Comparison of ENCODE assay signal across 8 mouse cellular contexts in genomic region chr4:43493846-43494240, GRCm38 (mm10). TPM values are rescaled to one million over a fixed set of nuclear protein-coding genes. Genes with fewer than 3 reads are reported as not detected.
DNase-seq lines count a peak whose midpoint lies in the region; ATAC-seq and TF ChIP-seq lines count a peak whose summit lies in the region.

No protein-coding gene starts in this region.

- TF ChIP-seq CTCF in bone marrow macrophage, adult 2 months (IDR thresholded peaks at IDR 0.05; ENCODE audit: low read depth, low read length): no peak

- peak overlapping the region; percentile 92 for H3K27ac ChIP-seq in kidney, embryonic 15.5 days
- H3K27ac ChIP-seq in bone marrow macrophage, adult 2 months (ENCODE audit: insufficient read depth, low read depth, low read length): no peak overlapping the region
- H3K27ac ChIP-seq in hindbrain, embryonic 12.5 days: peak overlapping the region; percentile 88
- H3K27ac ChIP-seq in midbrain, embryonic 15.5 days: peak overlapping the region; percentile 94

- H3K4me1 ChIP-seq in kidney, embryonic 15.5 days: peaks cover 39% of the 10 kb centered on the region
- H3K4me1 ChIP-seq in bone marrow macrophage, adult 2 months (ENCODE audit: control insufficient read depth, insufficient read depth, low read length): peaks cover 10% of the 10 kb centered on the region
- peaks cover 30% of the 10 kb centered on the region for H3K4me1 ChIP-seq in hindbrain, embryonic 12.5 days
- peaks cover 24% of the 10 kb centered on the region for H3K4me1 ChIP-seq in midbrain, embryonic 15.5 days

- H3K36me3 ChIP-seq in kidney, embryonic 15.5 days: peaks cover 21% of the 10 kb centered on the region
- H3K36me3 ChIP-seq in hindbrain, embryonic 12.5 days: peaks cover 13% of the 10 kb centered on the region; the same call in 1 of the 2 replicates
- H3K36me3 ChIP-seq in midbrain, embryonic 15.5 days (replicated peaks): no peaks in the 10 kb centered on the region

- H3K4me3 ChIP-seq in kidney, embryonic 15.5 days (replicated peaks): peak overlapping the region; percentile 79
- H3K4me3 ChIP-seq in bone marrow macrophage, adult 2 months (ENCODE audit: insufficient read depth, low read length): peak overlapping the region; percentile 84
- H3K4me3 ChIP-seq in hindbrain, embryonic 12.5 days: peak overlapping the region; percentile 76
- H3K4me3 ChIP-seq in midbrain, embryonic 15.5 days: peak overlapping the region; percentile 84

- peak overlapping the region; percentile 70 for H3K4me2 ChIP-seq in kidney, embryonic 15.5 days
- H3K4me2 ChIP-seq in hindbrain, embryonic 12.5 days (replicated peaks): peak overlapping the region; percentile 61
- H3K4me2 ChIP-seq in midbrain, embryonic 15.5 days: peak overlapping the region; percentile 59

- H3K9me3 ChIP-seq in kidney, embryonic 15.5 days (replicated peaks): no peaks in the 10 kb centered on the region
- H3K9me3 ChIP-seq in hindbrain, embryonic 12.5 days (replicated peaks): 0 out of 2 replicates have a peak, but pooled peaks cover 4% of the 10 kb centered on the region
- H3K9me3 ChIP-seq in midbrain, embryonic 15.5 days: no peaks in the 10 kb centered on the region

- DNase-seq in kidney, adult 9 months: no peak
- no peak for DNase-seq in left cerebral cortex, postnatal 25 days (ENCODE audit: low spot score in 2 of 2)
- no peak for DNase-seq in left cerebral cortex, adult 18-20 months (ENCODE audit: low spot score in 2 of 2)
- no peak for DNase-seq in layer of hippocampus, postnatal 14 days (ENCODE audit: low spot score in 2 of 2)

- no peak for ATAC-seq in kidney, embryonic 15.5 days (replicated peaks; ENCODE audit: low FRiP score)
- ATAC-seq in hindbrain, embryonic 12.5 days (ENCODE audit: low FRiP score): no peak
- ATAC-seq in midbrain, embryonic 15.5 days (replicated peaks): no peak

- H3K9ac ChIP-seq in kidney, embryonic 15.5 days: peak overlapping the region; percentile 78
- peak overlapping the region; percentile 82 for H3K9ac ChIP-seq in hindbrain, embryonic 12.5 days
- peak overlapping the region; percentile 84 for H3K9ac ChIP-seq in midbrain, embryonic 15.5 days

- 1% methylated on average over 9 of the region's 9 CpGs for WGBS in kidney, embryonic 15.5 days
- 4% methylated on average over 9 of the region's 9 CpGs for WGBS in hindbrain, embryonic 12.5 days
- WGBS in midbrain, embryonic 15.5 days: 1% methylated on average over 9 of the region's 9 CpGs

- no peak for TF ChIP-seq POLR2A in bone marrow macrophage, adult 2 months (IDR thresholded peaks at IDR 0.05; ENCODE audit: borderline replicate concordance, low read depth, low read length)

- no peaks in the 10 kb centered on the region for H3K27me3 ChIP-seq in kidney, embryonic 15.5 days
- no peaks in the 10 kb centered on the region for H3K27me3 ChIP-seq in hindbrain, embryonic 12.5 days
- no peaks in the 10 kb centered on the region for H3K27me3 ChIP-seq in midbrain, embryonic 15.5 days (replicated peaks)

- intact Hi-C loops in left cerebral cortex, postnatal 25 days (cut with DNase I): loop anchor here (1.0 to 5.0 kb wide), 3 partner anchors 33 to 69 kb away; partner anchors contain the start of genes Creb3 and Tln1

RNA-seq across cellular contexts. Expression of gene Ccdc107, which starts 1.1 kb away (rescaled TPM):
- polyA plus RNA-seq in kidney, embryonic 15.5 days (2015; fragmentation: Nextera tagmentation; extraction: Ambion mirVana): 69.5 and 72.2 TPM in 2 replicates
- polyA plus RNA-seq in bone marrow macrophage, adult 2 months (2012; ENCODE audit: insufficient read depth, insufficient read length, missing spikeins): 33.0 and 39.4 TPM in 2 replicates
- polyA plus RNA-seq in hindbrain, embryonic 12.5 days (2016; fragmentation: Nextera tagmentation; extraction: Ambion mirVana): 50.8 and 51.4 TPM in 2 replicates
- polyA plus RNA-seq in midbrain, embryonic 15.5 days (2015; fragmentation: Nextera tagmentation; extraction: Ambion mirVana): 81.4 and 82.8 TPM in 2 replicates
- total RNA-seq in left cerebral cortex, postnatal 25 days (2021): 10 to 100 TPM; 22.3 to 25.4 TPM
- total RNA-seq in left cerebral cortex, adult 18-20 months (2021): 10 to 100 TPM; 29.9 to 30.0 TPM
- 10 to 100 TPM; 26.0 to 28.3 TPM for total RNA-seq in layer of hippocampus, postnatal 14 days (2021)

RNA-seq across cellular contexts. Expression of gene Arhgef39, which starts 5.7 kb away (rescaled TPM):
- 40.8 and 45.3 TPM in 2 replicates for polyA plus RNA-seq in kidney, embryonic 15.5 days (2015; fragmentation: Nextera tagmentation; extraction: Ambion mirVana)
- polyA plus RNA-seq in bone marrow macrophage, adult 2 months (2012; ENCODE audit: insufficient read depth, insufficient read length, missing spikeins): 32.5 and 39.2 TPM in 2 replicates
- polyA plus RNA-seq in hindbrain, embryonic 12.5 days (2016; fragmentation: Nextera tagmentation; extraction: Ambion mirVana): 22.6 and 26.8 TPM in 2 replicates
- polyA plus RNA-seq in midbrain, embryonic 15.5 days (2015; fragmentation: Nextera tagmentation; extraction: Ambion mirVana): 6.2 and 7.0 TPM in 2 replicates
- under 1 TPM; 0.37 to 0.96 TPM for total RNA-seq in left cerebral cortex, postnatal 25 days (2021)
- 1 to 10 TPM in 1 of 2 experiments, under 1 TPM in 1; 0.21 to 1.8 TPM for total RNA-seq in left cerebral cortex, adult 18-20 months (2021)
- 1 to 10 TPM in 1 of 2 experiments, under 1 TPM in 1; 0.74 to 1.2 TPM for total RNA-seq in layer of hippocampus, postnatal 14 days (2021)

RNA-seq across cellular contexts. Expression of gene Sit1, which starts 10.3 kb away (rescaled TPM):
- not detected in 2 replicates for polyA plus RNA-seq in kidney, embryonic 15.5 days (2015; fragmentation: Nextera tagmentation; extraction: Ambion mirVana)
- not detected in 2 replicates for polyA plus RNA-seq in bone marrow macrophage, adult 2 months (2012; ENCODE audit: insufficient read depth, insufficient read length, missing spikeins)
- not detected in 2 replicates for polyA plus RNA-seq in hindbrain, embryonic 12.5 days (2016; fragmentation: Nextera tagmentation; extraction: Ambion mirVana)
- polyA plus RNA-seq in midbrain, embryonic 15.5 days (2015; fragmentation: Nextera tagmentation; extraction: Ambion mirVana): not detected in 2 replicates
- not detected for total RNA-seq in left cerebral cortex, postnatal 25 days (2021)
- not detected for total RNA-seq in left cerebral cortex, adult 18-20 months (2021)
- not detected for total RNA-seq in layer of hippocampus, postnatal 14 days (2021)

RNA-seq across cellular contexts. Expression of gene Car9, which starts 12.9 kb away (rescaled TPM):
- polyA plus RNA-seq in kidney, embryonic 15.5 days (2015; fragmentation: Nextera tagmentation; extraction: Ambion mirVana): 1.7 and 2.1 TPM in 2 replicates
- 5.7 and 6.0 TPM in 2 replicates for polyA plus RNA-seq in bone marrow macrophage, adult 2 months (2012; ENCODE audit: insufficient read depth, insufficient read length, missing spikeins)
- polyA plus RNA-seq in hindbrain, embryonic 12.5 days (2016; fragmentation: Nextera tagmentation; extraction: Ambion mirVana): 1.3 and 1.5 TPM in 2 replicates
- polyA plus RNA-seq in midbrain, embryonic 15.5 days (2015; fragmentation: Nextera tagmentation; extraction: Ambion mirVana): 0.32 and 0.49 TPM in 2 replicates
- total RNA-seq in left cerebral cortex, postnatal 25 days (2021): 1 to 10 TPM in 1 of 2 experiments, not detected in 1; 1.0 TPM
- total RNA-seq in left cerebral cortex, adult 18-20 months (2021): 1 to 10 TPM in 1 of 2 experiments, under 1 TPM in 1; 0.42 to 1.8 TPM
- total RNA-seq in layer of hippocampus, postnatal 14 days (2021): not detected

RNA-seq across cellular contexts. Expression of gene Tpm2, which starts 29.7 kb away (rescaled TPM):
- 248 and 303 TPM in 2 replicates for polyA plus RNA-seq in kidney, embryonic 15.5 days (2015; fragmentation: Nextera tagmentation; extraction: Ambion mirVana)
- 7.0 and 8.9 TPM in 2 replicates for polyA plus RNA-seq in bone marrow macrophage, adult 2 months (2012; ENCODE audit: insufficient read depth, insufficient read length, missing spikeins)
- polyA plus RNA-seq in hindbrain, embryonic 12.5 days (2016; fragmentation: Nextera tagmentation; extraction: Ambion mirVana): 59.3 and 105 TPM in 2 replicates
- polyA plus RNA-seq in midbrain, embryonic 15.5 days (2015; fragmentation: Nextera tagmentation; extraction: Ambion mirVana): 9.8 and 10.7 TPM in 2 replicates
- 1 to 10 TPM; 8.0 to 8.1 TPM for total RNA-seq in left cerebral cortex, postnatal 25 days (2021)
- total RNA-seq in left cerebral cortex, adult 18-20 months (2021): 1 to 10 TPM; 8.4 to 9.9 TPM
- total RNA-seq in layer of hippocampus, postnatal 14 days (2021): 1 to 10 TPM; 6.2 to 8.1 TPM
